Mouse (Mus musculus): ENCODE data around the gene Cyp26b1. TPM values are rescaled to one million over a fixed set of nuclear protein-coding genes. Genes with fewer than 3 reads are reported as not detected.
A peak's percentile ranks its signal among the peaks of the same experiment; 100 is the strongest.

Gene Cyp26b1
- polyA plus RNA-seq, 1 experiment from 2014 or later = 3.4 TPM

DNA sequence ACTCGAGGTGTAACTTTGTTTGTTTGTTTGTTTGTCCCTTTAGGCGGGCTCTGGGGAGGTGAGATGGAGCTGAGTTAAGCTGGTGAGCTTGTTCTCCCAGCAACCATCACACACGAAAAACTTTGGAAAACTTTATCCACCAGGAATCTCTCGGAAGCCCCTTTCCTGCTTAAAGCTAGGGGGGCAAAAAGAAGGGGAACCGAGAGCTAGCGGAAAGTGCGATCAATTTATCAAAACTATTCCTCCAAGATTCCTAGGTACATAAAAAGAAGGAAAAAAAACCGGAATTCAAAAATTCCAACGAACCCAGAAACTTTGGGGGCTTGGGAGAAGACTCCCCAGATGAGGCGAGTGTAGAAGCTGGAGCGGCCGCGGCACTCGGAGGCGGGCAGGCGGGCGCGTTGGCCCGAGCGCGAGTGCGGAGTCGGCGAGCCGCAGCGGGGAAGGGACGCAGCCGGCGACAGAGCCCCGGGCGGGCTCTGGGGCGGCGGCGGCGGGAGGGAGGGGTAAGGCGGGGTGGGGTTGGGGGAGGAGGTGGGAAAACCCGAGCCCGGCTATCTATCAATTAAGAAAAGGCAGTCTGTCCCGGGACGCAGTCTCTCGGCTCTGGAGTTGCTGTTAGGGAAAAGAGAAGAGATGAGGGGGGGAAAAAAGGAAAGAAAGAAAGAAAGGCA lies 5.3 kb downstream of the Cyp26b1 start:
- no peak for DNase-seq (ENCODE audit: low spot score)

DNA sequence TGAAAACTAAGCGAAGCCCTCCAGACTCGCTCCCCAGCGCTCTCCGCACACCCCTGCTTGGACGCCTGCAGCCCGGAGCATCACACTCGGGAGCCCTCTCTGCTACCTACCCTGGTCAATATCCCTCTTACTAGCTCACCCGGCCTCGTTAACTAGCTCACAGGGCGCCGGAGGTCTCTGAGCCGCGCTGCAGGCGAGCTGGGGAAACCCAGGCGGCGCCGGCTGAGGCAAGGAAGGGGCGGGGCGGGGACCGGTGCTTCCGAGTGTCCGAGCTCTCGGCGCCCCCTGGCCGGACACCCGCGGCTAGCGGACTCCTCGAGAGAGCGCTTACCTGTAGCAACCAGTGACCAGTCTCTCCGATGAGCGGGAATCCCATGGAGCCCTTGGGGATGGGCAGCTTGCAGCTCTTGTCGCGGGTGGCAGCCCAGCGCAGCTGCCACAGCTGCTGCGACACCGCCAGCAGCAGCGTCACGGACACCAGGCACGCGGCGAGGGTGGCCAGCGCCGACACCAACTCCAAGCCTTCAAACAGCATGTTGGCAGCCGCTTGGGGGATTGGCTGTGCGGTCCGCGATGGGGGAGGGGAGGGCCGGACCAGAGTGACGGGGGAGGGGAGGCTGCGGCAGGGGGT lies 6.1 kb downstream of the Cyp26b1 start:
- DNase-seq (ENCODE audit: low spot score) = no peak

DNA sequence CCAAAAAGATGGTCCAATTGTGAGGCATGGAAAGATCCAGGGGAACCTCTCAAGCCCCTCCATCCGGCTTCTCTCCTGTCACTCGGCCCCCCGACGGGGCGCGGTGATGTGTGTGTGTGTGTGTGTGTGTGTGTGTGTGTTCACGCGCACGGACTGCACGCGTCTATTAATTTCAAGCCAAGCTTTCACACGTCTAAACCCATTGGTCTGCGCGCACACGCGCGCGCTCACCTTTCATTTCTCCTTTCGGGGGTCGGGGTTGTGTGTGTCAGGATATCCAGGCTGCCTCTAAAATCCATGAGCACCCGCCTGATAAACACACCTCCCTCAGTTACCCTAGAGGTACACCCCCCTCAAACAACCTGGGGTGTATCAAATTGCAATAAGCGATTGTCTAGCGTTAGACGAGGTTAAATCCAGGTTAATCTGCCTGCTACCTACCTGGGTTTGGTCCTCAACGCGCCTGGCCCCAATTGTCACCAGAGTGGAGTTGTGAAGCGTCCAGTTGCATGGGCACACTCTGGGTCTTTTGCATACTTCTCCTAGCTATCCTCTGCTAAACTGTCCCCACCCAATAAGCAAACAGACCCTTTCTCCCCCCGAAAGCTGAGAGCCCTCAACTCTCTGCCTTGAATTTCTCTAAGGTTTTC lies 7.0 kb downstream of the Cyp26b1 start:
- no peak for DNase-seq (ENCODE audit: low spot score)

DNA sequence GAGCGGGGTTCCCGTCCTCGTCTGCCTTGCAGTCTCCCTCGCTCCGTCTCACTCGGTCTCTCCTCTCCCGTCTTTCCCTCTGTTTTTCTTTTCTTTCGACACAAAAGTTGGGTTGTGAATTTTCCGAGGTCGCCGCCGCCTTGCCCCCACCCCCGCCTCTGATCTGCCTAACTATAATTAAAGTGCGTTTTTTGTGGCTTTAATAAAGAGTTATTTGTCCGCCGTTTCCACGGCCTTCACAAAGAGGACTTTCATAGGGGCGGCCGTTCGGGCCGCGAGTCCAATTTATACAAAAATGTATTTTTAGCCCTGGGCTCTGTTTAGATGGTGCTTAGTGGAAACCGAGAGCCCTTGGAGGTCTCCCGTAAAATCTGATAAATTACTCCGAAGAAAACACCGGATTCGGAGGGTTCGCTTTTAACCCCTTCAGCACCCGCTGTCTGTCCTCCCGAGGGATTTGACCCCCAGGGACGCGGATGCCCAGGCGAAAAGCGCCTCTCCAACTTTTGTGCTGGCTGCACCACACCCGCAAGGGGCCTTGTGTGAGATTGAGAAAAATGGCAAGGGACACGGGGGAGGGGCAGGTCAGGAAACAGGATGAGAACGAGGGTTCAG lies 7.9 kb downstream of the Cyp26b1 start:
- DNase-seq (ENCODE audit: low spot score) = no peak

GRCm38 (mm10) chr6:84584783-84585685 lies 8.7 kb downstream of the Cyp26b1 start:
- DNase-seq (ENCODE audit: low spot score) = no peak

DNA sequence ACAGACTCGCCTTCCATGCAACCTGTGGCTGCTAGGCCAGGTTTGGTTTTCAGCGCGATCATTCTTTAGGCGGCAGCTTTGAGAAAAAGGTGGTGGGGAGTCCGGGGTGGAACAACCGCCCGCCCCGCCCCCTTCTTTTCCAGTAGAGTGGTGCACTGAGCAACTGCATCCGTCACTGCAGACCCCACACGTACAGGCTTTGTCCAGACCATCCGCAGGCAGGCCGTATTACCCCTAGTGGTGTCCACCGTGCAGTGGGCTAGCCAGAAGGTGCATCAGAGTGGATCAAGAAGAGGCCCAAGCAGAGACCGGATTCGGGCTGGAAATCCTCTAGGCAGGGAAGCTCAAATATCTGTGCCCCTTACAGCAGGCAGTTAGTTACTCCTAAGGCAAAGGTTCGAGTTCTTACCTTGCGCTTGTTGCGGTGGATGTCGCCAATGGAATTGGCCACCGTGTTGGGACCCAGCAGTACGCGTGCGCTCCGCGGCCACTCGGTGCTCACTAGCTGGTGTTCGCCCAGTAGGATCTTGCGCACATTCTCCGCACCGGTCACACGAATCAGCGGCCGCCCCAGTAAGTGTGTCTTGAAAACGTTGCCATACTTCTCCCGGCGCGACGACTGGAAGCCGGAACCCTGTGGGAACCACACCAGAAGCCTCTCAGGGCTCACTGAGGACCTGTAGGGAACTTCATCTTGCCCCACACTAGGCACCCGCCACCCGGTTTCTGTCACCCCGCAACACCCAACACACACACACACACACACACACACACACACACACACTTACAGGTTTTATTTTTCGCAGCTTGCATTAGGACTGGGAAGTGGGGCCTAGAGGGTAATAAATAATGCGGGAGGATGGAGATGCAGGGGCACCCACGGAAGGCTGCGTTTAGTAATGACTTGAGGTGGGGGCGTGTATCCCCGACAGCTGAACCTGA lies 9.6 kb downstream of the Cyp26b1 start:
- no peak for DNase-seq (ENCODE audit: low spot score)

GRCm38 (mm10) chr6:84583371-84583770 lies 10.3 kb downstream of the Cyp26b1 start:
- DNase-seq (ENCODE audit: low spot score) = peak; percentile 78

DNA sequence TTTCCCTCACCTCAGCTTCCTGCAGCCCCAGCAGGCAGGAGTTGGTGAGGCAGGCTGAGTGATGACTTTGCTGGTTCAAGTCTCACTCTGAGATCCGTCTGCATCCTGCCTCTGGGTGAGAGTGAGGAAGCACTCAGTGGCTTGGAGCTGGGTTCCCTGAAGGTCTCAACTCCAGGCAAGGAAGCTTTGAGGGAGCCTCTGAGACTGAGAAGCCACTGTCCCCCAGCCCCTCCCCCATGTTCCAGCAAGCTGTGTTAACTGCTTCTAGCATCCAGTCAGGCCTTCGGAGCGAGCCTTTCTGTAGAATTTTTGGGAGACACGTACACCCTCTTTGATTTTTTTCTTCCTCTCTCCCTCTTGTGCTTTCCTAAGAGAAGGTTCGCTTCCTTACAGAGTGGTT lies 10.9 kb downstream of the Cyp26b1 start:
- no peak for DNase-seq (ENCODE audit: low spot score)

GRCm38 (mm10) chr6:84581833-84582445 lies 11.8 kb downstream of the Cyp26b1 start:
- DNase-seq (ENCODE audit: low spot score) = no peak

DNA sequence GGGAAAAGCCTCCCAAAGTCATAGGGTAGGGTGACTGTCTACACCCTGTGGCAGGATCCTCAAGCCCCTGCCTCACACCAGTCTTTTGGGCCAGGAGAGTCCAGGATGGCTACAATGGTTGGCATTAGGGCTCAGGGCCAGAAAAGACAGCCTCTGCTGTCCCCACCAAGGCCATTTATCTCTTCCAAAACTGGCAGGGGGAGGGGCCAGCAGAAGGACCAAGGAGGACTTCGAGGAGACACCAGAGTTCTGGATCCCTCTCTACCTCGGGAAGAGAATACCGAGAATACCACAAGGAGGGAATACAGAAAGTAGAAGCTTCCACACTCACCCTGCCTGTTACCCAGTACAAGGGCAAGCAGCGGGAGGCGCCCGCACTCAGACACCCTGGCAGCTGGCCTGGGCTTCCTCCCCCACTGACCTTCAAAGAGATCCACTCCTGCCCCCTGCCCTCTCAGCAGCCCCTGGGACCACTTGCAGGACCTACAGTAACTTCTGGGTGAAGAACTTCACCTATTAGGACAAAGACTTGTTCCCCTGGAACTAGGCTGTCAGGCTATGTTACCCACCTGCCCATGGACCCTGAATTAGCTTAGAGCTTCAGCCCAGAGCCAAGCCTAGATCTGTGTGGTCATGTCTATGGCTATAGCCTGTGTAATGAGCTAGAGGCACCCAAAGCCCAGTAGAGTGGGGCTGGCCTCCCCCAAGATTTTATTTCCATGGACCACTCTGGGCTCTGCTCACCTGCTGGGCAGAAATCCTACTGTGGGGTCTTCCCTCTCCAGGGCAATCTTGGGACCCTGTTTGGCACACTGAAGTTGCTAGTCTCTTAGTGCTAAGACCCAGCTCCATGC lies 12.5 kb downstream of the Cyp26b1 start:
- DNase-seq (ENCODE audit: low spot score) = no peak

DNA sequence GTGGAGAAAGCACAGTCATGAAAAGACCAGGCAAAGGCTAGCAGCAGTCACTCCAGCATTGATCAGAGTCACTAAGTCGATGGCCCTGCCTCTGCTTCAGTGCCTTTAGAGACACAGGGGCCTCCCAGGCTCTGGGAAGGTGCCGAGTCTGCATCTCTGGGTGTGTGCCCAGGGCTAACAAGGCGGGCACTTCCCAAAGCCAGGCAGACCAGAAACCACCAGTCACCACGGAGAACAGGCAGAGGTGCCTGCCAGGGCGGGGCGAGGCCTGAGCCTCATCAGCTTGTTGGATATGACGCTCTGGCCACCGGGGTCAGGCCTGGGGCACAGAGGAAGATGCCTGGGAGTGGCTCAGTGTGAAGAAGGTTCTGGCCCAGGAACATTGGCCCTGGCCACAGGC lies 14.2 kb downstream of the Cyp26b1 start:
- no peak for DNase-seq (ENCODE audit: low spot score)

DNA sequence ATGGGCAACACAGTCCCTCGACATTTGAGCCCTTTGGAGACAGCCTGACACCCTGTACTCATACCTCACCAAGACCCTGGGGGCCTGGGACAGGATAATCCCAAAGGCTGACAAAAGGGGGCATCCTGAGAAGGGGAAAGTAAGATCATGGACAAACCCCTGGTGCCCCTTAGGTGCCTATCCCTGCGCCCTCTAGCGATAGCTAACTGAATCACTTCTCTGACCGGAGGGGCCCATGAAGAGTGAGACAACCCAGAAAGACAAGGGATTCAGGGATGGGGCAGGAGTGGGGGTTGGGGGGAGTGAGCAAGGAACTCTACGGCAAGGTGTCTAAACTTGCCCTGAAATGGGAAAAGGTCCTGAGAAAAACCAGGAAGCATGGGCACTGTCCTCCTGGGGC lies 14.8 kb downstream of the Cyp26b1 start:
- DNase-seq (ENCODE audit: low spot score) = peak; percentile 35

DNA sequence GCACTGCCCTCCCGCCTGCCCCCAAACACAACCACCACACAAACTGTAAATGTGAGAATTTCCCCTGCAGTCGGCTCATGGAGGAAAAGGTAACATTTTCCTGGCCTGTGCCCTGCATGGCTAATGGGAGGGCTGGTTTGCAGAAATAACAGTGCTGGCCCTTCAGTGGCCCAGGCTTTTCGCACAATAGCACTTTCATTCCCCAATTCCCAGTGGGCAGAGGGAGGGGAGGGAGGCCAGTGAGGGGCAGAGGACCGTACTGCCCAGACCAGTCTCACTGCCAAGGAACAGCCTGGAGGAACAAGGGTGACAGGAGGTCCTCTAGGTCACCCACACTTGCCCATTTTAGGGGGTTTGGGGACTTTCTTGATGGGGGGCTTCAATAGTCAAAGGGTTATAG lies 15.8 kb downstream of the Cyp26b1 start:
- no peak for DNase-seq (ENCODE audit: low spot score)

DNA sequence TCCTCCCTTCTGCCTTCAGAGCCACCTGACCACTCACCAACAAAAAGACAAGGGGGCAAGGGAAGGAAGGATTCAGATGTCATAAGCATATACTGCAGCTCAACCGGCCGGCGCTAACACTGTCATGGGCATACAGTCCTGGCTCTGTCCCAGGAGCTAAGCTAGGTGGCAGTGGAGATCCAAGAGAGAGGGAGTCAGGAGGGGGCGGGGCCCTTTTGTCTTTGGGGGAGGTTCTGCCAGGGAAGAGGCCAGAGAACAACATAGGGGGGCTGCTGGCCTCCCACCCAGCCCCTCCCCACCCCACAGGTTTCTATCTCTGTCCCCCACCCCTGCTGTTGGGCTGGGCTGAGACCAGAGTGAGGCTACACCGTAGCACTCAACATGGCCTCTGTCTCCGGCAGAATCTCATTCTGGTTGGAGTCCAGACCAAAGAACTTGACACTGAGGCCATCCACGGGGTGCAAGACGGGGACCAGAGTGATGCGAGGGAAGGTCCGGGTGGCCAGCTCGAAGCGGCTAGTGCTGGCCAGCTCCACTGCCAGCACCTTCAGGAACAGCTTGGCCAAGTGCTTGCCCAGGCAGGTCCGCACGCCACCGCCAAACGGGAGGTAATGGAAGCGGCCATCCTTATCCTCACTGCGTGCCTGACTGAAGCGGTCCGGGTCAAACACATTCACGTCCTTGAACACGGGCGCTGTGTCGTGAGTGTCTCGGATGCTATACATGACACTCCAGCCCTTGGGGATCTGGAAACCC lies 19.6 kb downstream of the Cyp26b1 start:
- no peak for DNase-seq (ENCODE audit: low spot score)

- no peak for DNase-seq (ENCODE audit: low spot score)
Observed at GRCm38 (mm10) chr6:84570039-84570438, 23.7 kb downstream of the Cyp26b1 start.

- DNase-seq (ENCODE audit: low spot score) = no peak
Observed at GRCm38 (mm10) chr6:84569590-84569989, 24.1 kb downstream of the Cyp26b1 start.

DNA sequence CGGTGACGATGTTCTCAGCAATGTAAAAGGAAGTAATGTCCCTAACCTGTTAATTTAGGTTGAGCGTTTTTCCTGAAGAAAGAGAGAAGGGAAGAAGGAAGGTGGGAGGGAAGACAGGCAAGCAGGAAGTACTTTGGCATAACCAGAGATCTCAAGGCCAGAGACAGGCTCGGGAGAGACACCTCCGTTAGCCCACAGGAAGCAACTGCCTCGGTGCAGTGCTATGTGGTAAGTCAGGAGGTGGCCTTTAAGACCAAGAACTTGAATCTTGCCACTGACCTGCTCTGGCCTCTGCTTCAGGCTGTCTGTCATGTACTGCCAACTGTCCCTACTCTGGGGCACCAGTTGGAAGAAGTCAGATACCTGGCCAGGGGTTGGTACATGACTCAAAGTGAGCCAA lies 24.8 kb downstream of the Cyp26b1 start:
- no peak for DNase-seq (ENCODE audit: low spot score)

- no peak for DNase-seq (ENCODE audit: low spot score)
Observed at GRCm38 (mm10) chr6:84567696-84568095, 26.0 kb downstream of the Cyp26b1 start.
